Mouse (Mus musculus): ENCODE results near the gene Lims1. TPM values are rescaled to one million over a fixed set of nuclear protein-coding genes. Genes with fewer than 3 reads are reported as not detected.
"Not testable (repeated sequence)": the region's sequence is repeated elsewhere in the genome, so short reads cannot be mapped to it uniquely, and the experiment has no call there.

Gene Lims1
- total RNA-seq (2021) = 10 to 100 TPM; 35.4 to 46.2 TPM
- long read RNA-seq, experiment 1, full-length matches to known transcripts = 27 of 34 reads
- long read RNA-seq, experiment 1, partial matches to known transcripts = 2 of 34 reads
- long read RNA-seq, experiment 1, other reads (novel, unspliced or antisense) = 5 of 34 reads
- long read RNA-seq, experiment 2, full-length matches to known transcripts = 78 of 91 reads
- long read RNA-seq, experiment 2, partial matches to known transcripts = 4 of 91 reads
- long read RNA-seq, experiment 2, other reads (novel, unspliced or antisense) = 9 of 91 reads

- DNase-seq (ENCODE audit: low spot score in 2 of 2) = peak; percentile 98
Observed at GRCm38 (mm10) chr10:58323028-58323991, at the start of gene Lims1. Lims1 (plus strand) TSS chr10:58323466.

GRCm38 (mm10) chr10:58282238-58282637 lies 41.0 kb upstream of the Lims1 start:
- DNase-seq (ENCODE audit: low spot score in 2 of 2) = no peak

- DNase-seq (ENCODE audit: low spot score in 2 of 2) = no peak
Observed at GRCm38 (mm10) chr10:58290742-58291141, 32.5 kb upstream of the Lims1 start.

- no peak for DNase-seq (ENCODE audit: low spot score in 2 of 2)
Observed at GRCm38 (mm10) chr10:58294246-58294645, 29.0 kb upstream of the Lims1 start.

GRCm38 (mm10) chr10:58295605-58296004 lies 27.7 kb upstream of the Lims1 start:
- DNase-seq (ENCODE audit: low spot score in 2 of 2) = no peak

- DNase-seq (ENCODE audit: low spot score in 2 of 2) = no peak
Observed at GRCm38 (mm10) chr10:58304996-58305395, 18.3 kb upstream of the Lims1 start.

GRCm38 (mm10) chr10:58306897-58307296 lies 16.4 kb upstream of the Lims1 start:
- no peak for DNase-seq (ENCODE audit: low spot score in 2 of 2)

GRCm38 (mm10) chr10:58310791-58311190 lies 12.5 kb upstream of the Lims1 start:
- no peak for DNase-seq (ENCODE audit: low spot score in 2 of 2)

- no peak for DNase-seq (ENCODE audit: low spot score in 2 of 2)
Observed at GRCm38 (mm10) chr10:58312887-58313286, 10.4 kb upstream of the Lims1 start.

GRCm38 (mm10) chr10:58320881-58321280 lies 2.4 kb upstream of the Lims1 start:
- no peak for DNase-seq (ENCODE audit: low spot score in 2 of 2)

GRCm38 (mm10) chr10:58322361-58323027 lies 772 bp upstream of the Lims1 start:
- no peak for DNase-seq (ENCODE audit: low spot score in 2 of 2)

GRCm38 (mm10) chr10:58326271-58326670 lies 3.0 kb downstream of the Lims1 start:
- DNase-seq (ENCODE audit: low spot score in 2 of 2) = no peak

- DNase-seq (ENCODE audit: low spot score in 2 of 2) = not testable (repeated sequence)
Observed at GRCm38 (mm10) chr10:58327836-58328235, 4.6 kb downstream of the Lims1 start.

- no peak for DNase-seq (ENCODE audit: low spot score in 2 of 2)
Observed at GRCm38 (mm10) chr10:58328517-58329108, 5.3 kb downstream of the Lims1 start.

GRCm38 (mm10) chr10:58330635-58331034 lies 7.4 kb downstream of the Lims1 start:
- DNase-seq (ENCODE audit: low spot score in 2 of 2) = no peak

- DNase-seq (ENCODE audit: low spot score in 2 of 2) = no peak
Observed at GRCm38 (mm10) chr10:58331741-58332140, 8.5 kb downstream of the Lims1 start.

GRCm38 (mm10) chr10:58333414-58333813 lies 10.1 kb downstream of the Lims1 start:
- peak in 1 of 2 experiments; percentile 18 for DNase-seq (ENCODE audit: low spot score in 2 of 2)

GRCm38 (mm10) chr10:58336156-58336555 lies 12.9 kb downstream of the Lims1 start:
- DNase-seq (ENCODE audit: low spot score in 2 of 2) = no peak

GRCm38 (mm10) chr10:58337091-58337490 lies 13.8 kb downstream of the Lims1 start:
- not testable (repeated sequence) for DNase-seq (ENCODE audit: low spot score in 2 of 2)

GRCm38 (mm10) chr10:58338590-58338989 lies 15.3 kb downstream of the Lims1 start:
- DNase-seq (ENCODE audit: low spot score in 2 of 2) = no peak

GRCm38 (mm10) chr10:58341685-58342084 lies 18.4 kb downstream of the Lims1 start:
- no peak for DNase-seq (ENCODE audit: low spot score in 2 of 2)
